8 mouse cellular contexts compared by ENCODE assay signal in the genomic region with DNA sequence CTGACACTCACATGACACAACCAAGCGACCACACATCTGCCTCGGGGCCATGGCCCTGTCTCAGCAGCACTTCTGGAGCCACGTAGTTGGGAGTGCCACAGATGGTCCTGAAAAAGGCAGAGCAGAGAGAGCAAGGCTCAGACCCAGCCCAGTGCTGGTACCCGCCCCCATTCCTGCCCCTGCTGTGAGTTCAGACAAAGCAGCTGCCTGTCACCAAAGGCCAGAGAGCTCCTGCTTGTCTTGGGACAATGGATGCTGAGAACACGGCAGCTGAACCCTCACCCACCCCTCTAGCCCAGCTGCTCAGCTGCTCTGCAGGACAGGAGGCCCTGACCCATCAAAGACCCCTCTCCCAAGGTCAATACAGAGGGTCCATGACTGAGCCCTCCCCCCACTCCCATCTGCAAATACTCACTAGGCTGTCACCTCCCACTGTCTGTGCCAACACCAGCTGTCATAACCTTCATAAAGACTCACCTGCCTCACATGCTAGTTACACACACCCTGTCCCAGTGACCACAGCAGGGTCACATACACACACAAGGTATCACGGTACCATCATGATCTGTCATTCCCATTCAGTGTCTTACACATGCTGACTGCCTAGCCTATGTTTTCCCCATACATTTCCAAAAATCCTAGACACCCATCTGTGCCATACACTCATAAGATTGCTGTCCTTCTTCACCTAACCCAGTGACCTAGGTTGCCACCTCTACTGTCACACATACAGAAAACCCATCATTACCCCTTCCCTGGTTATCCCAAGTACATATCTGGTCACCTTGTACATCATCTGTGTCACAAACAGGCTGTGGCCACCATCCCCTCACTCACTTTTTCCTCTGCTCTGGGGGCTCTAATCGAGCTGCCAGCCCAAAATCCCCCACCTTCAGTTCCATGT. TPM values are rescaled to one million over a fixed set of nuclear protein-coding genes. Genes with fewer than 3 reads are reported as not detected.
A peak's percentile ranks its signal among the peaks of the same experiment; 100 is the strongest.
DNase-seq lines count a peak whose midpoint lies in the region; ATAC-seq and TF ChIP-seq lines count a peak whose summit lies in the region.

No protein-coding gene starts in this region.

- TF ChIP-seq POLR2A in cerebellum, adult 2 months (IDR thresholded peaks at IDR 0.05; ENCODE audit: borderline replicate concordance, insufficient read depth, low read length) = no peak
- no peak for TF ChIP-seq POLR2A in CH12.LX (IDR thresholded peaks at IDR 0.05; ENCODE audit: low read depth, low read length)

- DNase-seq in cerebellum, adult 9-11 months = peak; percentile 63
- no peak for DNase-seq in cerebellum, adult 2 months
- no peak for DNase-seq in CH12.LX (ENCODE audit: extremely low read depth)
- peak; percentile 62 for DNase-seq in forebrain, embryonic 14.5 days (ENCODE audit: low spot score)
- peak; percentile 35 for DNase-seq in lung, postnatal 14 days
- DNase-seq in spleen, postnatal 4 days (ENCODE audit: low spot score in 2 of 2) = no peak

- H3K27ac ChIP-seq in cerebellum, adult 2 months (ENCODE audit: insufficient read depth, low read length) = no peak overlapping the region
- no peak overlapping the region for H3K27ac ChIP-seq in CH12.LX (ENCODE audit: insufficient read depth, low read depth)
- no peak overlapping the region for H3K27ac ChIP-seq in forebrain, embryonic 14.5 days (ENCODE audit: low read depth, low read length)

- no peaks in the 10 kb centered on the region for H3K27me3 ChIP-seq in cerebellum, adult 2 months (ENCODE audit: control insufficient read depth, insufficient read depth, low read length)
- H3K27me3 ChIP-seq in CH12.LX (replicated peaks) = no peaks in the 10 kb centered on the region
- 0 out of 2 replicates have a peak, but pooled peaks cover 3% of the 10 kb centered on the region for H3K27me3 ChIP-seq in forebrain, embryonic 14.5 days (replicated peaks; ENCODE audit: control insufficient read depth, insufficient read depth, low read length)

- dilution Hi-C loops in CH12.LX (cut with MboI; ENCODE audit: extremely low pct_ligation_motif_present, extremely low pct_unique_long_range_greater_than_20kb, low sequenced_read_pairs) = no loop called here

- no peak for TF ChIP-seq RAD21 in CH12.LX (IDR thresholded peaks at IDR 0.05; ENCODE audit: low read depth, low read length)

- whole genome bisulfite sequencing in cerebellum, adult 2 months = 55% methylated on average over 7 of the region's 7 CpGs
- 5% methylated on average over 7 of the region's 7 CpGs for WGBS in forebrain, embryonic 14.5 days

- peak overlapping the region; percentile 91 for H3K4me2 ChIP-seq in CH12.LX (ENCODE audit: insufficient read depth, low read depth, poor library complexity, severe bottlenecking)
- H3K4me2 ChIP-seq in forebrain, embryonic 14.5 days (ENCODE audit: low read length) = peak overlapping the region; percentile 89

- ATAC-seq in forebrain, embryonic 14.5 days = peak; percentile 16; the same call in 1 of the 2 replicates
- no peak for ATAC-seq in erythroid progenitor cell, adult 5-6 weeks (replicated peaks; ENCODE audit: low FRiP score, poor library complexity, severe bottlenecking)
- ATAC-seq in CD4-positive, CD25-positive, alpha-beta regulatory T cell, adult 4 months = no peak

- TF ChIP-seq EP300 in CH12.LX (IDR thresholded peaks at IDR 0.05; ENCODE audit: low read length) = no peak

- H3K79me2 ChIP-seq in CH12.LX (replicated peaks; ENCODE audit: control insufficient read depth, extremely low read depth, insufficient read depth, poor library complexity, severe bottlenecking) = peaks cover 20% of the 10 kb centered on the region

- TF ChIP-seq CTCF in cerebellum, adult 2 months (IDR thresholded peaks at IDR 0.05; ENCODE audit: borderline replicate concordance, insufficient read depth, low read depth, low read length) = no peak
- no peak for TF ChIP-seq CTCF in CH12.LX (conservative IDR thresholded peaks at IDR 0.05 in 1 of 2, IDR thresholded peaks at IDR 0.05 in 1 of 2; ENCODE audit: low read depth in 2 of 2, low read length in 2 of 2)

- in situ Hi-C loops in CH12.LX (cut with MboI; ENCODE audit: low pct_ligation_motif_present, low pct_unique_long_range_greater_than_20kb, low sequenced_read_pairs) = loop anchor here (5.0 kb wide), 1 partner anchor 130 kb away; no protein-coding TSS in a partner anchor

- H3K9ac ChIP-seq in CH12.LX (ENCODE audit: insufficient read depth, low read depth) = peak overlapping the region; percentile 97
- H3K9ac ChIP-seq in forebrain, embryonic 14.5 days (ENCODE audit: low read length) = peak overlapping the region; percentile 84; the same call in 1 of the 2 replicates

- no peaks in the 10 kb centered on the region; the same call in 1 of the 2 replicates for H3K4me1 ChIP-seq in cerebellum, adult 2 months (ENCODE audit: control insufficient read depth, insufficient read depth, low read length)
- H3K4me1 ChIP-seq in CH12.LX (ENCODE audit: control insufficient read depth in 1 of 2, insufficient read depth in 2 of 2) = peaks cover 20 to 66% of the 10 kb centered on the region in 2 experiments
- peaks cover 18% of the 10 kb centered on the region for H3K4me1 ChIP-seq in forebrain, embryonic 14.5 days (ENCODE audit: control insufficient read depth, insufficient read depth, low read length)

- H3K4me3 ChIP-seq in cerebellum, adult 2 months (replicated peaks; ENCODE audit: insufficient read depth, low read depth, low read length) = no peak overlapping the region
- peak overlapping the region; percentile 86 to 98 (median 91) for H3K4me3 ChIP-seq in CH12.LX (replicated peaks in 1 of 3; ENCODE audit: low read depth in 2 of 3, low read length in 2 of 3, poor library complexity in 1 of 3)
- peak overlapping the region; percentile 90 for H3K4me3 ChIP-seq in forebrain, embryonic 14.5 days (ENCODE audit: low read depth, low read length)

- peaks cover 35 to 49% of the 10 kb centered on the region in 2 experiments for H3K36me3 ChIP-seq in CH12.LX (replicated peaks in 1 of 2; ENCODE audit: control insufficient read depth in 1 of 2, insufficient read depth in 1 of 2, low read length in 1 of 2)
- H3K36me3 ChIP-seq in forebrain, embryonic 14.5 days (ENCODE audit: control insufficient read depth, insufficient read depth, low read length) = peaks cover 24% of the 10 kb centered on the region

- H3K9me3 ChIP-seq in CH12.LX (replicated peaks; ENCODE audit: low read length) = no peaks in the 10 kb centered on the region
- no peaks in the 10 kb centered on the region for H3K9me3 ChIP-seq in forebrain, embryonic 14.5 days (replicated peaks; ENCODE audit: control insufficient read depth, low read length)

TF ChIP-seq in CH12.LX, 34 proteins besides CTCF, POLR2A, EP300 and RAD21 (continues in another document):
- no peak for TF ChIP-seq ZNF384 (IDR thresholded peaks at IDR 0.05; ENCODE audit: low read depth, low read length)

RNA-seq across cellular contexts. Expression of gene Plk3, which starts 1.6 kb away (rescaled TPM):
- polyA plus RNA-seq in cerebellum, adult 2 months (2012; rRNA removed) = 11.2 and 13.6 TPM in 2 replicates
- total RNA-seq in CH12.LX (2012; rRNA removed) = 12.0 and 13.8 TPM in 2 replicates
- 8.6 and 8.8 TPM in 2 replicates for total RNA-seq in CH12.LX (2014; rRNA removed)
- polyA plus RNA-seq in CH12.LX (2012; ENCODE audit: insufficient read length, low read depth) = 14.7 and 18.5 TPM in 2 replicates
- polyA plus RNA-seq in forebrain, embryonic 14.5 days (2014; fragmentation: Nextera tagmentation; extraction: Ambion mirVana) = 7.0 and 7.1 TPM in 2 replicates
- not detected in 2 replicates for total RNA-seq in erythroid progenitor cell, adult 5-6 weeks (2015; ENCODE audit: low replicate concordance)
- total RNA-seq in erythroid progenitor cell, adult 5-6 weeks (2017; ENCODE audit: low replicate concordance) = 0.51 and 0.61 TPM in 2 replicates
- 10 to 100 TPM; 12.2 to 13.2 TPM for polyA plus RNA-seq in CD4-positive, CD25-positive, alpha-beta regulatory T cell, adult 4 months (2017; shearing (Covaris generic))

RNA-seq across cellular contexts. Expression of gene Tctex1d4, which starts 5.5 kb away (rescaled TPM):
- 0.92 and 2.2 TPM in 2 replicates for polyA plus RNA-seq in cerebellum, adult 2 months (2012; rRNA removed)
- total RNA-seq in CH12.LX (2012; rRNA removed) (0.55 and 0.98 TPM in 2 replicates), CH12.LX (2014; rRNA removed) (not detected in 2 replicates)
- not detected in 2 replicates for polyA plus RNA-seq in CH12.LX (2012; ENCODE audit: insufficient read length, low read depth)
- 0.25 and 0.32 TPM in 2 replicates for polyA plus RNA-seq in forebrain, embryonic 14.5 days (2014; fragmentation: Nextera tagmentation; extraction: Ambion mirVana)
- not detected in 2 replicates for total RNA-seq in erythroid progenitor cell, adult 5-6 weeks (2015; ENCODE audit: low replicate concordance)
- total RNA-seq in erythroid progenitor cell, adult 5-6 weeks (2017; ENCODE audit: low replicate concordance) = not detected in 2 replicates
- polyA plus RNA-seq in CD4-positive, CD25-positive, alpha-beta regulatory T cell, adult 4 months (2017; shearing (Covaris generic)) = 1 to 10 TPM; 3.2 to 6.2 TPM

RNA-seq across cellular contexts. Expression of gene Btbd19, which starts 6.6 kb away (rescaled TPM):
- polyA plus RNA-seq in cerebellum, adult 2 months (2012; rRNA removed) = 7.0 and 7.1 TPM in 2 replicates
- total RNA-seq in CH12.LX (2012; rRNA removed) (31.5 and 32.4 TPM in 2 replicates), CH12.LX (2014; rRNA removed) (49.7 and 51.1 TPM in 2 replicates)
- 32.9 and 36.3 TPM in 2 replicates for polyA plus RNA-seq in CH12.LX (2012; ENCODE audit: insufficient read length, low read depth)
- 2.2 and 2.5 TPM in 2 replicates for polyA plus RNA-seq in forebrain, embryonic 14.5 days (2014; fragmentation: Nextera tagmentation; extraction: Ambion mirVana)
- total RNA-seq in erythroid progenitor cell, adult 5-6 weeks (2015; ENCODE audit: low replicate concordance) = not detected in 2 replicates
- total RNA-seq in erythroid progenitor cell, adult 5-6 weeks (2017; ENCODE audit: low replicate concordance) = 1.2 and 5.1 TPM in 2 replicates
- 10 to 100 TPM; 18.5 to 19.2 TPM for polyA plus RNA-seq in CD4-positive, CD25-positive, alpha-beta regulatory T cell, adult 4 months (2017; shearing (Covaris generic))

RNA-seq across cellular contexts. Expression of gene Rps8, which starts 23.9 kb away (rescaled TPM):
- 458 and 507 TPM in 2 replicates for polyA plus RNA-seq in cerebellum, adult 2 months (2012; rRNA removed)
- total RNA-seq in CH12.LX (2012; rRNA removed) (5,379 and 5,435 TPM in 2 replicates), CH12.LX (2014; rRNA removed) (2,191 and 2,455 TPM in 2 replicates)
- 1,480 and 1,967 TPM in 2 replicates for polyA plus RNA-seq in CH12.LX (2012; ENCODE audit: insufficient read length, low read depth)
- 621 and 797 TPM in 2 replicates for polyA plus RNA-seq in forebrain, embryonic 14.5 days (2014; fragmentation: Nextera tagmentation; extraction: Ambion mirVana)
- total RNA-seq in erythroid progenitor cell, adult 5-6 weeks (2015; ENCODE audit: low replicate concordance) = 1,437 and 1,602 TPM in 2 replicates
- 328 and 447 TPM in 2 replicates for total RNA-seq in erythroid progenitor cell, adult 5-6 weeks (2017; ENCODE audit: low replicate concordance)
- 100 to 1,000 TPM; 663 to 923 TPM for polyA plus RNA-seq in CD4-positive, CD25-positive, alpha-beta regulatory T cell, adult 4 months (2017; shearing (Covaris generic))

RNA-seq across cellular contexts. Expression of gene Ptch2, which starts 36.3 kb away (rescaled TPM):
- polyA plus RNA-seq in cerebellum, adult 2 months (2012; rRNA removed) = 3.6 and 3.9 TPM in 2 replicates
- 0.04 and 0.21 TPM in 2 replicates for total RNA-seq in CH12.LX (2012; rRNA removed)
- not detected in 2 replicates for total RNA-seq in CH12.LX (2014; rRNA removed)
- 0.46 and 0.79 TPM in 2 replicates for polyA plus RNA-seq in CH12.LX (2012; ENCODE audit: insufficient read length, low read depth)
- 2.4 and 3.4 TPM in 2 replicates for polyA plus RNA-seq in forebrain, embryonic 14.5 days (2014; fragmentation: Nextera tagmentation; extraction: Ambion mirVana)
- not detected in 2 replicates for total RNA-seq in erythroid progenitor cell, adult 5-6 weeks (2015; ENCODE audit: low replicate concordance)
- total RNA-seq in erythroid progenitor cell, adult 5-6 weeks (2017; ENCODE audit: low replicate concordance) = 0.30 TPM in 1 of 2 replicates, not detected in the other
- polyA plus RNA-seq in CD4-positive, CD25-positive, alpha-beta regulatory T cell, adult 4 months (2017; shearing (Covaris generic)) = under 1 TPM in 1 of 2 experiments, not detected in 1; 0.76 TPM

Comparison
In these comparisons a context has a peak if more than half of its experiments do, and no peak if none do; other contexts are left out.
1. DNase-seq: peak in cerebellum, adult 9-11 months (single experiment), forebrain, embryonic 14.5 days (single experiment) and lung, postnatal 14 days (single experiment); none in cerebellum, adult 2 months (0 of 2), CH12.LX (single experiment) and spleen, postnatal 4 days (0 of 2).